Mouse (Mus musculus) 3T3-L1 (cell line): ENCODE results near the gene Hypk.
A peak's percentile ranks its signal among the peaks of the same experiment; 100 is the strongest.

Experiments used
- DNase-seq: peaks from one replicate; pipeline ENCODE4 v3.0.0-alpha.2; 2015; ENCODE audit warnings: low read depth, low spot score

The Hypk gene

DNA sequence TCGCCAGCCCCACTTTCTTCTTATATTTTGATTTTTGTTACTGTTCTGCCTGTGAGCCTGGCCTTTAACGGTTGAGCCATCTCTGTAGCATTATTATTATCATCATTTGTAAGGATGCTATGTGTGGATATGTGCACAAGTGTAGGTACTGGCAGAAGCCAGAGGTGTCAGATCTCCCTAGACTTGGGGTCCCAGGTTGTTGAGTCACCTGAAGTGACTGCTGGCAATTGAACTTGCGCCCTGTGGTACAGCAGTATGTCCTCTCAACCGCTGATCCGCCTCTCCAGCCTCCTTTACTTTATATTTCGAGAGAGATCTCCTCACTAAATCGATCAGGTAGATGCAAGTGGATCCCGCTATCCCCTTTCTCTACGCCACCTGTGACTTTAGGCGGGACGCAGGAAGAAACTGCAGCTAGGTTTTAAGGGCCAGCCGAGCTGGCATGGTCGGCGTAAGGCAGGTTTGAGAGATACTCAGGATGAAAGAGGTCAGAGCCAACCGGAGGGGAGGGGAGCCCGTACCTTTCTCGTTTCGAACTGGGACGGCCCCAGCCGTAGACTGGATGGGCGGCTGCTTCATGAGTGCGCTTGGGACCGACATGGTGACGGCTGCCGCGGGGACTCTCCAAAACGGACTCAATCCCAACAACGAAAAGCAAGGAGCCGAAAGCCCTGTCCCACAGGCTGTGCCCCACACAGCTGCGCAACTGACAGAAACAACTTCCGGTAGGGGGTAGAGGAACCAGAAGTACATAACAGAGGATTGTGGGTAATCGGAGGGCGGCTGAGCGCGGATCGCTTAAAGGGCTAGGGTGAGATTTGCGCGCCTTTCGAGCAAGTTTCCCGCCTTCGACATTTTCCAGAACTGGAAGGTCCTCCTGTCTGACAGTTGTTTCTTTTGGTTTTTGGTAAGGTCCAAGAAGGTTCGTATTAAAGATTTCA lies 53.1 kb downstream of the Hypk start, which contains the start of the genes Mfap1a and Wdr76:
TSS of gene Mfap1a (minus strand) at position 724 of the 941 bp plus-strand sequence.
TSS of gene Wdr76 (plus strand) at position 782 of the 941 bp plus-strand sequence.
- peak; percentile 96 for DNase-seq

DNA sequence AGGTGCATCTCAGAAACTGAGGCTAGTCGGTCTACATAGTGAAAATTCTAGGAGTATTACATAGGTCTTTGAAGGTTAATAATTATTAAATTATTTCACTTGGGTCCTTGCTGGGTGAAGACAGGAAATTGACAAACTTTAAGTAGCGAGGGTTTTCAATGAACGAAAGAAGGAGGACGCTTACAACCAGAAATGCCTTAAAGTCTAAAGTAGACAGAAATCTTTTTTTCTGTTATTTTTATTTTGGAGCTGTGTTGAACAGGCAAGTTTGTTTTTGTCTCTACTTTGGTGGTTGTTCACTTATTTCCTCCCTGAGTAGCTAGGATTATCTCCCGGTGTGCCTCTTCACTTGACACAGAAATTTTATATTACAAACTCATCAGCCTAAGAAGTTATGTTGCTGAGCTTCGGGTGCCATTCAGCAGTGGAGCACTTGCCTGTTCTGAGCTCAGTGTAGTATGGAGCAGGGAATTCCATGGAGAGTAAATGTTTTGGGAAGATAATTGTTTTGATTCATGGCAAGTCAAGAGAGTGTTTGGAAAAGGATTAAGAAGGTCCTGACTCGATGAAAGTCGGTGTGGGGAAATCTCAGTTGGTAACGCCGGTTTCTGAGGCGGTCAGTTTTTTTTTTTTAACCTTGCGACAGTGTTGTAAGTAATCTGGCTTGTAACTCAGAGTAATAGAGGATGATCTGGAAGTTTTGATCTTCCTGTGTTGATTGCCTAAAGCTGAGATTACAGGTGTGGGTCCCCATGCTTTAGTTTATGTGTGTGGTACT lies 54.3 kb downstream of the Hypk start:
- DNase-seq: peak; percentile 15

DNA sequence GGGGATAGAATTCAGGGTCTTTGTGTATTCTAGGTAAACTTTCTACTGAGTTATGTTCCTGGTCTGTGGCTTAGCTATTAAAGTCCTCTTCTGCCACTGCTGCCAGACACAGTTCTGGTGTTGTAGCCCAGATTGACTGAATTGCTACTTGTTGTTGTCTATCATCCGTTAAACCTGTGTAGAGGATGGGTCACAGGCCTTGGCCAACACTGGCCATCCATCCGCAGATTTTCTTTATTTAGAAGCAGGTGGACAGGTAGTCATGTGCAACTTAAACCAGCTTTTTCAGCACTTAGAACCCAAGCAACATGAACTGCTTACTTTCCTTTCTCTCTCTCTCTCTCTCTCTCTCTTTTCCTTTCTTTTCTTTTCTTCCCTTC lies 54.9 kb downstream of the Hypk start:
- no peak for DNase-seq
